Mouse (Mus musculus): ENCODE data around the gene Hmgb1. TPM values are rescaled to one million over a fixed set of nuclear protein-coding genes. Genes with fewer than 3 reads are reported as not detected.
A peak's percentile ranks its signal among the peaks of the same experiment; 100 is the strongest.

Hmgb1 gene
- polyA plus RNA-seq (2015; fragmentation: Nextera tagmentation; extraction: Ambion mirVana), result 421 and 439 TPM in 2 replicates

- H3K9me3 ChIP-seq (ENCODE audit: low read length), result no peaks in the 10 kb centered on the region
- peaks cover 23% of the 10 kb centered on the region for H3K4me1 ChIP-seq (ENCODE audit: insufficient read depth)
- WGBS (ENCODE audit: insufficient replicate concordance), result under 1% methylated on average over 52 of the region's 59 CpGs
- peak within 1 kb of the TSS; percentile 97 for H3K27ac ChIP-seq (ENCODE audit: low read depth)
- peaks cover 10% of the 10 kb centered on the region; the same call in 1 of the 2 replicates for H3K36me3 ChIP-seq (replicated peaks; ENCODE audit: insufficient read depth, low read length)
- DNase-seq (peak; percentile 100), ATAC-seq (peak; percentile 92)
- H3K9ac ChIP-seq (replicated peaks), result peak within 1 kb of the TSS; percentile 83
- H3K4me2 ChIP-seq (ENCODE audit: low read depth, low read length), result peak within 1 kb of the TSS; percentile 96
- peak; percentile 62 for TF ChIP-seq EP300 (IDR thresholded peaks at IDR 0.05; ENCODE audit: low read depth)
- peak; percentile 20 for TF ChIP-seq CTCF (IDR thresholded peaks at IDR 0.05; ENCODE audit: low read depth)
- H3K27me3 ChIP-seq (ENCODE audit: insufficient read depth, low read length), result no peaks in the 10 kb centered on the region
- peak within 1 kb of the TSS; percentile 88 for H3K4me3 ChIP-seq (ENCODE audit: low read depth, low read length)
Observed at GRCm38 (mm10) chr5:149184104-149184843, at the start of gene Hmgb1, which contains the start of gene Uspl1. TSS of gene Hmgb1 (minus strand) at chr5:149184489. TSS of gene Uspl1 (plus strand) at chr5:149184350.

GRCm38 (mm10) chr5:149229619-149230339, 45.5 kb upstream of the Hmgb1 start:
- Histone ChIP-seq H3K4me3 (ENCODE audit: low read depth, low read length) (peak overlapping the region; percentile 51), H3K36me3 (replicated peaks; ENCODE audit: insufficient read depth, low read length) (no peaks in the 10 kb centered on the region), H3K4me1 (ENCODE audit: insufficient read depth) (peaks cover 9% of the 10 kb centered on the region), H3K9ac (replicated peaks) (peak overlapping the region; percentile 56; the same call in 1 of the 2 replicates), H3K27me3 (ENCODE audit: insufficient read depth, low read length) (no peaks in the 10 kb centered on the region), H3K4me2 (ENCODE audit: low read depth, low read length) (peak overlapping the region; percentile 73), H3K27ac (ENCODE audit: low read depth) (peak overlapping the region; percentile 82), H3K9me3 (ENCODE audit: low read length) (no peaks in the 10 kb centered on the region)
- no peak for DNase-seq
- WGBS (ENCODE audit: insufficient replicate concordance), result 79% methylated on average over 18 of the region's 18 CpGs
- TF ChIP-seq EP300 (IDR thresholded peaks at IDR 0.05; ENCODE audit: low read depth) (no peak), CTCF (IDR thresholded peaks at IDR 0.05; ENCODE audit: low read depth) (no peak)
- no peak for ATAC-seq

- Histone ChIP-seq H3K9me3 (ENCODE audit: low read length) (no peaks in the 10 kb centered on the region), H3K4me1 (ENCODE audit: insufficient read depth) (peaks cover 6% of the 10 kb centered on the region; the same call in 1 of the 2 replicates), H3K9ac (replicated peaks) (peak overlapping the region; percentile 56), H3K36me3 (replicated peaks; ENCODE audit: insufficient read depth, low read length) (no peaks in the 10 kb centered on the region), H3K4me3 (ENCODE audit: low read depth, low read length) (peak overlapping the region; percentile 51), H3K27ac (ENCODE audit: low read depth) (peak overlapping the region; percentile 82), H3K27me3 (ENCODE audit: insufficient read depth, low read length) (no peaks in the 10 kb centered on the region), H3K4me2 (ENCODE audit: low read depth, low read length) (peak overlapping the region; percentile 73)
- DNase-seq (peak; percentile 98), ATAC-seq (peak; percentile 100)
- TF ChIP-seq EP300 (IDR thresholded peaks at IDR 0.05; ENCODE audit: low read depth), result no peak; the same call in 1 of the 2 replicates
- TF ChIP-seq CTCF (IDR thresholded peaks at IDR 0.05; ENCODE audit: low read depth), result no peak
- WGBS (ENCODE audit: insufficient replicate concordance), result 3% methylated on average over 53 of the region's 55 CpGs
Observed at GRCm38 (mm10) chr5:149228700-149229618, 44.7 kb upstream of the Hmgb1 start.

DNA sequence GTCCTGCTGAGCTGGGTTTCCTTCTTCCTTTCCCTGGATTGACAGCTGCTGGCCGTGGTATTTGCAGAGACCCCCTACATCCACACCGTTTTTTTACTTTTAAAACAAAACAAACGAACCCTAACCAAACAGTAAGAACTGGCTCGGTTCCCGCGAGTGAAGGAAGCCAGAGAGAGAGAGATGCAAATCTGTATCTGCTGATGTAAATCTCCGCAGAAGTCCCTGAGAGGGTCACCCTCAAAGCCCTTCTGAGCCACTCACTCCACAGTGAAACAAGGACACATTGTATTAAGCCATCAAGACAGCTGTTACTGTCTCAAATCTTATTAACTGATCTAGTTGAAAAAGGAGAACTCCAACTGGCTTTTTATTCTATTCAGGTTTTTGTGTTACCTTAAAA, 40.4 kb upstream of the Hmgb1 start:
- 30% methylated on average over 7 of the region's 7 CpGs for WGBS (ENCODE audit: insufficient replicate concordance)
- no peak for ATAC-seq
- H3K9me3 ChIP-seq (ENCODE audit: low read length), result no peaks in the 10 kb centered on the region
- H3K36me3 ChIP-seq (replicated peaks; ENCODE audit: insufficient read depth, low read length), result no peaks in the 10 kb centered on the region
- H3K4me1 ChIP-seq (ENCODE audit: insufficient read depth), result peaks cover 5% of the 10 kb centered on the region; the same call in 1 of the 2 replicates
- H3K4me2 ChIP-seq (ENCODE audit: low read depth, low read length), result no peak overlapping the region
- no peak for DNase-seq
- no peaks in the 10 kb centered on the region for H3K27me3 ChIP-seq (ENCODE audit: insufficient read depth, low read length)
- no peak overlapping the region for H3K4me3 ChIP-seq (ENCODE audit: low read depth, low read length)
- no peak overlapping the region for H3K9ac ChIP-seq (replicated peaks)
- TF ChIP-seq CTCF (IDR thresholded peaks at IDR 0.05; ENCODE audit: low read depth) (no peak), EP300 (IDR thresholded peaks at IDR 0.05; ENCODE audit: low read depth) (no peak)
- no peak overlapping the region for H3K27ac ChIP-seq (ENCODE audit: low read depth)

DNA sequence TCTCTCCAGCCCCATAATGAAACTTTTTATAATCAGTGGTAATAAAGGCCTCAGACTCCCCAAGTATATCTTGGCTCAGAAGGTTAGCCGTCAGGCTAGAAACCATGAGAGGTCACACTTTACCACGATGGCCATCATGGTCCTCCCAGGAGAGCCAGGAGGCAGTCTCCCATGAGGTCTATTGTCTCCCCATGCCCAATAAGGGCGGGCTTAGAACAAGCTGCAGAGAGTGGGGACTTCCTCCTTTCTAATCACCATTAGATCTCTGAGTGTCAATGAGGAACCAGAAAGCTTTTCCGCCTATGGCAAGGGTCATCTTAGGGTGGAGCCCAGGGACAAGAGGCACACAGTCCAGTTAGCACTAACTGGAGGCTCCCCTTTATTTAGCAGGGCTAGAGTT, 37.1 kb upstream of the Hmgb1 start:
- H3K36me3 ChIP-seq (replicated peaks; ENCODE audit: insufficient read depth, low read length), result peaks cover 4% of the 10 kb centered on the region; the same call in 1 of the 2 replicates
- H3K9me3 ChIP-seq (ENCODE audit: low read length), result no peaks in the 10 kb centered on the region
- 70% methylated on average over 4 of the region's 4 CpGs for WGBS (ENCODE audit: insufficient replicate concordance)
- H3K27me3 ChIP-seq (ENCODE audit: insufficient read depth, low read length), result no peaks in the 10 kb centered on the region
- no peak overlapping the region for H3K4me2 ChIP-seq (ENCODE audit: low read depth, low read length)
- ATAC-seq (no peak), DNase-seq (no peak)
- TF ChIP-seq EP300 (IDR thresholded peaks at IDR 0.05; ENCODE audit: low read depth), result no peak
- no peak for TF ChIP-seq CTCF (IDR thresholded peaks at IDR 0.05; ENCODE audit: low read depth)
- no peaks in the 10 kb centered on the region; the same call in 1 of the 2 replicates for H3K4me1 ChIP-seq (ENCODE audit: insufficient read depth)
- H3K4me3 ChIP-seq (ENCODE audit: low read depth, low read length), result no peak overlapping the region
- H3K27ac ChIP-seq (ENCODE audit: low read depth), result no peak overlapping the region
- H3K9ac ChIP-seq (replicated peaks), result no peak overlapping the region

All from liver, postnatal 0 days (tissue).